Mouse (Mus musculus) megakaryocyte, embryonic 14.5 days (primary cell): ENCODE measurements at regions not wholly inside any gene's neighbourhood (a gene's known extent, or its start where the extent isn't known, plus 50 kb on each side); places are given as distances from the start of the nearest gene placed in this dataset.
"Not testable (repeated sequence)": the region's sequence is repeated elsewhere in the genome, so short reads cannot be mapped to it uniquely, and the experiment has no call there.

Experiments used
- H3K27me3 ChIP-seq: replicated peaks from 2 replicates; pipeline ENCODE3; 2012; ENCODE audit warnings: inconsistent platforms
- H3K36me3 ChIP-seq: replicated peaks from 2 replicates; pipeline ENCODE3; 2012; ENCODE audit warnings: low read length, inconsistent platforms, mixed read lengths
- H3K4me1 ChIP-seq: 2 replicates; pipeline ENCODE4 v1.6.1; 2012; ENCODE audit warnings: inconsistent platforms
- H3K4me3 ChIP-seq: replicated peaks from 2 replicates; pipeline ENCODE3; 2012; ENCODE audit warnings: moderate library complexity, mild to moderate bottlenecking, inconsistent platforms
- H3K9me3 ChIP-seq: 2 replicates; pipeline ENCODE4 v1.6.1; 2012; ENCODE audit warnings: inconsistent platforms
- FLI1 ChIP-seq: IDR thresholded peaks from 2 replicates; pipeline ENCODE4 v1.6.1; 2012; ENCODE audit warnings: low read length, inconsistent platforms, mixed read lengths
- GATA1 ChIP-seq: IDR thresholded peaks from 3 replicates; pipeline ENCODE4 v1.6.1; 2012; ENCODE audit warnings: mixed read lengths, low read length, inconsistent platforms, borderline replicate concordance

- peaks cover 6% of the 10 kb centered on the region; the same call in 1 of the 2 replicates for H3K9me3 ChIP-seq
- no peak for TF ChIP-seq FLI1
- no peak for TF ChIP-seq GATA1
- H3K4me1 ChIP-seq = peaks cover 6% of the 10 kb centered on the region; the same call in 1 of the 2 replicates
- no peak overlapping the region for H3K4me3 ChIP-seq
- H3K36me3 ChIP-seq = no peaks in the 10 kb centered on the region
- peaks cover 7% of the 10 kb centered on the region for H3K27me3 ChIP-seq
Observed at GRCm38 (mm10) chr13:104549016-104549415, 243.3 kb upstream of the Srek1ip1 start.

- Histone ChIP-seq H3K9me3 (no peaks in the 10 kb centered on the region), H3K27me3 (peaks cover 10% of the 10 kb centered on the region), H3K4me1 (0 out of 2 replicates have a peak, but pooled peaks cover 4% of the 10 kb centered on the region), H3K36me3 (no peaks in the 10 kb centered on the region), H3K4me3 (no peak overlapping the region)
- TF ChIP-seq FLI1 = no peak
- TF ChIP-seq GATA1 = no peak
Observed at GRCm38 (mm10) chr13:104553329-104553728, 239.0 kb upstream of the Srek1ip1 start.

- H3K27me3 ChIP-seq, H3K4me1 ChIP-seq, H3K36me3 ChIP-seq, H3K4me3 ChIP-seq, H3K9me3 ChIP-seq: not testable (repeated sequence)
Observed at GRCm38 (mm10) chr13:104556609-104557008, 235.7 kb upstream of the Srek1ip1 start.

- TF ChIP-seq FLI1 (no peak), GATA1 (no peak)
- Histone ChIP-seq H3K36me3 (no peaks in the 10 kb centered on the region), H3K4me3 (no peak overlapping the region), H3K9me3 (no peaks in the 10 kb centered on the region), H3K4me1 (peaks cover 7% of the 10 kb centered on the region), H3K27me3 (peaks cover 8% of the 10 kb centered on the region)
Observed at GRCm38 (mm10) chr13:104559876-104560275, 232.4 kb upstream of the Srek1ip1 start.

- no peak for TF ChIP-seq GATA1
- no peak for TF ChIP-seq FLI1
- Histone ChIP-seq H3K4me1 (peaks cover 5% of the 10 kb centered on the region), H3K27me3 (peaks cover 10% of the 10 kb centered on the region), H3K9me3 (no peaks in the 10 kb centered on the region), H3K4me3 (no peak overlapping the region), H3K36me3 (no peaks in the 10 kb centered on the region)
Observed at GRCm38 (mm10) chr13:104560500-104561114, 231.7 kb upstream of the Srek1ip1 start.

- TF ChIP-seq FLI1 = no peak
- no peak for TF ChIP-seq GATA1
- Histone ChIP-seq H3K36me3 (no peaks in the 10 kb centered on the region), H3K27me3 (peaks cover 9% of the 10 kb centered on the region), H3K4me1 (peaks cover 5% of the 10 kb centered on the region), H3K4me3 (no peak overlapping the region), H3K9me3 (no peaks in the 10 kb centered on the region)
Observed at GRCm38 (mm10) chr13:104562536-104562935, 229.7 kb upstream of the Srek1ip1 start.

- Histone ChIP-seq H3K4me3 (no peak overlapping the region), H3K27me3 (peaks cover 9% of the 10 kb centered on the region), H3K36me3 (no peaks in the 10 kb centered on the region), H3K9me3 (no peaks in the 10 kb centered on the region), H3K4me1 (peaks cover 5% of the 10 kb centered on the region)
- no peak for TF ChIP-seq FLI1
Observed at GRCm38 (mm10) chr13:104563019-104563418, 229.3 kb upstream of the Srek1ip1 start.

- peaks cover 14% of the 10 kb centered on the region for H3K27me3 ChIP-seq
- TF ChIP-seq FLI1 (no peak), GATA1 (no peak)
- peaks cover 5% of the 10 kb centered on the region for H3K4me1 ChIP-seq
- peak overlapping the region; percentile 56 for H3K4me3 ChIP-seq
- H3K36me3 ChIP-seq = no peaks in the 10 kb centered on the region
- H3K9me3 ChIP-seq = no peaks in the 10 kb centered on the region
Observed at GRCm38 (mm10) chr13:104563889-104564288, 228.4 kb upstream of the Srek1ip1 start.

- no peak for TF ChIP-seq FLI1
- no peak for TF ChIP-seq GATA1
- no peaks in the 10 kb centered on the region for H3K9me3 ChIP-seq
- H3K36me3 ChIP-seq = no peaks in the 10 kb centered on the region
- H3K4me3 ChIP-seq = peak overlapping the region; percentile 42
- peaks cover 43% of the 10 kb centered on the region for H3K27me3 ChIP-seq
- H3K4me1 ChIP-seq = peaks cover 14% of the 10 kb centered on the region
Observed at GRCm38 (mm10) chr13:104569765-104570164, 222.5 kb upstream of the Srek1ip1 start.

GRCm38 (mm10) chr13:104572236-104572635 is 220.0 kb upstream of the Srek1ip1 start:
- no peaks in the 10 kb centered on the region for H3K9me3 ChIP-seq

GRCm38 (mm10) chr13:104574396-104574795 is 217.9 kb upstream of the Srek1ip1 start:
- Histone ChIP-seq H3K36me3 (no peaks in the 10 kb centered on the region), H3K4me1 (peaks cover 14% of the 10 kb centered on the region), H3K27me3 (peaks cover 58% of the 10 kb centered on the region), H3K9me3 (no peaks in the 10 kb centered on the region), H3K4me3 (no peak overlapping the region)
- TF ChIP-seq GATA1 = no peak
- TF ChIP-seq FLI1 = no peak

More at GRCm38 (mm10) chr13:104572236-104572635, 220.0 kb upstream of the Srek1ip1 start:
- TF ChIP-seq FLI1 (no peak), GATA1 (no peak)
- Histone ChIP-seq H3K4me1 (peaks cover 14% of the 10 kb centered on the region), H3K36me3 (no peaks in the 10 kb centered on the region), H3K4me3 (no peak overlapping the region), H3K27me3 (peaks cover 54% of the 10 kb centered on the region)
